Comparison of ENCODE assay signal across 23 mouse cellular contexts in the genomic region with DNA sequence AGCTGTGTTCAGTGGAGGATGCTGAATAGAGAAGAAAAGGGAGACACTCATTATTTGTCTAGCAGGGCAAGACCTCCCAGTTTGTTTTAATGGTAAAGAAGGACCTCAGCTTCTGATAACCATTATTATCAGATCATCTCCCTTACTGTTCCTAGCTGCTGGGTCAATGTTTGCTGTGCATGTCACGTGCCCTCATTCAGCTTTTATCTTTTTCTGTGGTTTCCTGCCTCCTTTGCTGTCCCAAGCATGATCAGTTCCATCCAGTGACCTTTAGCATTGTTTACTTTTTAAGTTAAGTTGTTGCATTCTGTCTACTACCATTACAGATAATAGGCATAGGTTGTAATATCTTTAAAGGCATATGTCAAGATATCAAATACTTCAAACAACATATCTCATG. TPM values are rescaled to one million over a fixed set of nuclear protein-coding genes. Genes with fewer than 3 reads are reported as not detected.
"Had no signal": no experiment of that assay in that cellular context is flagged by ENCODE, and none has a peak within 500 bp of the region (broad histone marks: within the 10 kb centered on the region; RNA-seq: fewer than 3 reads in every experiment).

No protein-coding gene starts in this region.

- H3K27me3 ChIP-seq: limb, embryonic 13.5 days; lung, embryonic 15.5 days; midbrain, embryonic 13.5 days; neural tube, embryonic 13.5 days had no signal

- H3K9ac ChIP-seq: limb, embryonic 13.5 days; lung, embryonic 15.5 days; midbrain, embryonic 13.5 days; neural tube, embryonic 13.5 days had no signal

- ATAC-seq: hindbrain, postnatal 0 days; inflammation-experienced regulatory T-cells, adult 6 months; midbrain, embryonic 13.5 days; midbrain, embryonic 16.5 days had no signal

- H3K9me3 ChIP-seq: limb, embryonic 10.5 days; limb, embryonic 13.5 days; lung, embryonic 15.5 days; megakaryocyte, embryonic 14.5 days; midbrain, embryonic 10.5 days; midbrain, embryonic 13.5 days; neural tube, embryonic 13.5 days had no signal

- DNase-seq: kidney, adult 18-20 months; kidney, adult 9 months; kidney, postnatal 25 days; lung, adult 18-20 months; lung, postnatal 10 days; lung, postnatal 36 days; retina, postnatal 1 day; right cerebral cortex, postnatal 4 days; thymus, adult 2 months; thymus, postnatal 14 days; thymus, postnatal 4 days had no signal

- H3K4me1 ChIP-seq: limb, embryonic 10.5 days; limb, embryonic 13.5 days; lung, embryonic 15.5 days; midbrain, embryonic 10.5 days; midbrain, embryonic 13.5 days; neural tube, embryonic 13.5 days had no signal

- H3K4me3 ChIP-seq: limb, embryonic 10.5 days; limb, embryonic 13.5 days; lung, embryonic 15.5 days; megakaryocyte, embryonic 14.5 days; midbrain, embryonic 10.5 days; midbrain, embryonic 13.5 days; myocyte; neural tube, embryonic 13.5 days had no signal

- H3K4me2 ChIP-seq: limb, embryonic 13.5 days; lung, embryonic 15.5 days; midbrain, embryonic 13.5 days; neural tube, embryonic 13.5 days had no signal

- H3K36me3 ChIP-seq: limb, embryonic 10.5 days; limb, embryonic 13.5 days; lung, embryonic 15.5 days; midbrain, embryonic 10.5 days; midbrain, embryonic 13.5 days; neural tube, embryonic 13.5 days had no signal

- H3K27ac ChIP-seq: hindbrain, postnatal 0 days; limb, embryonic 10.5 days; limb, embryonic 13.5 days; lung, embryonic 15.5 days; midbrain, embryonic 10.5 days; midbrain, embryonic 13.5 days; neural tube, embryonic 13.5 days; stomach, postnatal 0 days had no signal

RNA-seq across cellular contexts. Expression of gene Gm5431, which starts 6.4 kb away (rescaled TPM):
- polyA plus RNA-seq: limb, embryonic 10.5 days; myocyte had no signal
